Comparison of ENCODE assay signal across 8 mouse cellular contexts in genomic region chr4:116506886-116507424, GRCm38 (mm10). TPM values are rescaled to one million over a fixed set of nuclear protein-coding genes. Genes with fewer than 3 reads are reported as not detected.
A peak's percentile ranks its signal among the peaks of the same experiment; 100 is the strongest.
DNase-seq lines count a peak whose midpoint lies in the region; ATAC-seq and TF ChIP-seq lines count a peak whose summit lies in the region.

No protein-coding gene starts in this region.

- no peak overlapping the region; the same call in 1 of the 2 replicates for H3K27ac ChIP-seq in lung, embryonic 16.5 days (ENCODE audit: low read length)
- peak overlapping the region; percentile 91; the same call in 1 of the 2 replicates for H3K27ac ChIP-seq in embryonic facial prominence, embryonic 12.5 days
- H3K27ac ChIP-seq in liver, postnatal 0 days (ENCODE audit: low read depth) = peak overlapping the region; percentile 48; the same call in 1 of the 2 replicates

- peak; percentile 2; the same call in 1 of the 2 replicates for ATAC-seq in lung, embryonic 16.5 days (ENCODE audit: low read depth)
- ATAC-seq in embryonic facial prominence, embryonic 12.5 days (ENCODE audit: insufficient number of reproducible peaks, insufficient read depth, low FRiP score, low TSS enrichment) = no peak
- no peak for ATAC-seq in liver, postnatal 0 days

- H3K4me2 ChIP-seq in lung, embryonic 16.5 days (ENCODE audit: low read depth, low read length) = peak overlapping the region; percentile 75
- H3K4me2 ChIP-seq in embryonic facial prominence, embryonic 12.5 days (replicated peaks) = peak overlapping the region; percentile 59
- H3K4me2 ChIP-seq in liver, postnatal 0 days (ENCODE audit: low read depth, low read length) = peak overlapping the region; percentile 81

- H3K9ac ChIP-seq in lung, embryonic 16.5 days (ENCODE audit: low read length) = peak overlapping the region; percentile 87
- H3K9ac ChIP-seq in embryonic facial prominence, embryonic 12.5 days = peak overlapping the region; percentile 77
- peak overlapping the region; percentile 72 for H3K9ac ChIP-seq in liver, postnatal 0 days (replicated peaks)

- 23% methylated on average over 11 of the region's 11 CpGs for WGBS in lung, embryonic 16.5 days
- 23% methylated on average over 11 of the region's 11 CpGs for WGBS in embryonic facial prominence, embryonic 12.5 days
- WGBS in liver, postnatal 0 days (ENCODE audit: insufficient replicate concordance) = 26% methylated on average over 11 of the region's 11 CpGs

- H3K4me1 ChIP-seq in lung, embryonic 16.5 days (replicated peaks; ENCODE audit: control insufficient read depth, insufficient read depth, low read length) = peaks cover 2% of the 10 kb centered on the region; the same call in 1 of the 2 replicates
- peaks cover 9% of the 10 kb centered on the region; the same call in 1 of the 2 replicates for H3K4me1 ChIP-seq in embryonic facial prominence, embryonic 12.5 days
- peaks cover 20% of the 10 kb centered on the region for H3K4me1 ChIP-seq in liver, postnatal 0 days (ENCODE audit: insufficient read depth)

- no peaks in the 10 kb centered on the region for H3K27me3 ChIP-seq in lung, embryonic 16.5 days (ENCODE audit: control insufficient read depth, insufficient read depth, low read depth, low read length)
- no peaks in the 10 kb centered on the region for H3K27me3 ChIP-seq in embryonic facial prominence, embryonic 12.5 days
- no peaks in the 10 kb centered on the region for H3K27me3 ChIP-seq in liver, postnatal 0 days (ENCODE audit: insufficient read depth, low read length)

- no peak for DNase-seq in lung, postnatal 25 days (ENCODE audit: low spot score)
- DNase-seq in heart, postnatal 4 days = peak; percentile 7
- no peak for DNase-seq in liver, postnatal 0 days
- DNase-seq in frontal cortex, adult 2 months (ENCODE audit: extremely low spot score in 1 of 2, low spot score in 1 of 2) = no peak
- no peak for DNase-seq in thymus, postnatal 10 days (ENCODE audit: low spot score in 2 of 2)
- DNase-seq in gastrocnemius, postnatal 10 days = no peak

- H3K4me3 ChIP-seq in lung, embryonic 16.5 days (ENCODE audit: low read length) = peak overlapping the region; percentile 74
- peak overlapping the region; percentile 61 for H3K4me3 ChIP-seq in embryonic facial prominence, embryonic 12.5 days
- H3K4me3 ChIP-seq in liver, postnatal 0 days (ENCODE audit: low read depth, low read length) = peak overlapping the region; percentile 67

- H3K36me3 ChIP-seq in lung, embryonic 16.5 days (ENCODE audit: control insufficient read depth, insufficient read depth, low read length) = no peaks in the 10 kb centered on the region
- no peaks in the 10 kb centered on the region for H3K36me3 ChIP-seq in embryonic facial prominence, embryonic 12.5 days
- 0 out of 2 replicates have a peak, but pooled peaks cover 3% of the 10 kb centered on the region for H3K36me3 ChIP-seq in liver, postnatal 0 days (replicated peaks; ENCODE audit: insufficient read depth, low read length)

- no peak for TF ChIP-seq EP300 in liver, postnatal 0 days (IDR thresholded peaks at IDR 0.05; ENCODE audit: low read depth)

- no peak for TF ChIP-seq CTCF in liver, postnatal 0 days (IDR thresholded peaks at IDR 0.05; ENCODE audit: low read depth)

- no peaks in the 10 kb centered on the region for H3K9me3 ChIP-seq in lung, embryonic 16.5 days (ENCODE audit: control insufficient read depth, low read length)
- no peaks in the 10 kb centered on the region for H3K9me3 ChIP-seq in embryonic facial prominence, embryonic 12.5 days
- no peaks in the 10 kb centered on the region for H3K9me3 ChIP-seq in liver, postnatal 0 days (ENCODE audit: low read length)

RNA-seq across cellular contexts. Expression of gene Ipp, which starts 0.4 kb away (rescaled TPM):
- polyA plus RNA-seq in lung, embryonic 16.5 days (2015; fragmentation: Nextera tagmentation; extraction: Ambion mirVana) = 14.1 and 14.7 TPM in 2 replicates
- polyA plus RNA-seq in embryonic facial prominence, embryonic 12.5 days (2016; fragmentation: Nextera tagmentation; extraction: Ambion mirVana) = 16.1 and 16.2 TPM in 2 replicates
- 10 to 100 TPM; 17.3 to 18.0 TPM for total RNA-seq in heart, postnatal 4 days (2021)
- 8.1 and 9.1 TPM in 2 replicates for polyA plus RNA-seq in liver, postnatal 0 days (2015; fragmentation: Nextera tagmentation; extraction: Ambion mirVana)
- 6.7 and 8.7 TPM in 2 replicates for polyA plus RNA-seq in frontal cortex, adult 2 months (2012; rRNA removed)
- total RNA-seq in gastrocnemius, postnatal 10 days (2021) = 10 to 100 TPM; 14.4 to 15.2 TPM

RNA-seq across cellular contexts. Expression of gene Mast2, which starts 43.0 kb away (rescaled TPM):
- polyA plus RNA-seq in lung, embryonic 16.5 days (2015; fragmentation: Nextera tagmentation; extraction: Ambion mirVana) = 11.0 and 11.5 TPM in 2 replicates
- polyA plus RNA-seq in embryonic facial prominence, embryonic 12.5 days (2016; fragmentation: Nextera tagmentation; extraction: Ambion mirVana) = 21.7 and 24.9 TPM in 2 replicates
- total RNA-seq in heart, postnatal 4 days (2021) = 10 to 100 TPM; 98.2 to 98.4 TPM
- polyA plus RNA-seq in liver, postnatal 0 days (2015; fragmentation: Nextera tagmentation; extraction: Ambion mirVana) = 2.4 and 2.8 TPM in 2 replicates
- 91.5 and 91.7 TPM in 2 replicates for polyA plus RNA-seq in frontal cortex, adult 2 months (2012; rRNA removed)
- total RNA-seq in gastrocnemius, postnatal 10 days (2021) = 10 to 100 TPM; 50.1 to 59.8 TPM

RNA-seq across cellular contexts. Expression of gene Tmem69, which starts 48.8 kb away (rescaled TPM):
- 21.2 and 22.1 TPM in 2 replicates for polyA plus RNA-seq in lung, embryonic 16.5 days (2015; fragmentation: Nextera tagmentation; extraction: Ambion mirVana)
- polyA plus RNA-seq in embryonic facial prominence, embryonic 12.5 days (2016; fragmentation: Nextera tagmentation; extraction: Ambion mirVana) = 21.5 and 21.6 TPM in 2 replicates
- total RNA-seq in heart, postnatal 4 days (2021) = 10 to 100 TPM; 18.6 to 20.0 TPM
- polyA plus RNA-seq in liver, postnatal 0 days (2015; fragmentation: Nextera tagmentation; extraction: Ambion mirVana) = 16.5 and 17.2 TPM in 2 replicates
- 7.7 and 9.5 TPM in 2 replicates for polyA plus RNA-seq in frontal cortex, adult 2 months (2012; rRNA removed)
- total RNA-seq in gastrocnemius, postnatal 10 days (2021) = 10 to 100 TPM; 15.7 to 16.4 TPM

RNA-seq across cellular contexts. Expression of gene Gpbp1l1, which starts 50.5 kb away (rescaled TPM):
- 32.5 and 37.2 TPM in 2 replicates for polyA plus RNA-seq in lung, embryonic 16.5 days (2015; fragmentation: Nextera tagmentation; extraction: Ambion mirVana)
- polyA plus RNA-seq in embryonic facial prominence, embryonic 12.5 days (2016; fragmentation: Nextera tagmentation; extraction: Ambion mirVana) = 34.4 and 35.1 TPM in 2 replicates
- total RNA-seq in heart, postnatal 4 days (2021) = 10 to 100 TPM; 55.7 to 66.5 TPM
- polyA plus RNA-seq in liver, postnatal 0 days (2015; fragmentation: Nextera tagmentation; extraction: Ambion mirVana) = 14.0 and 16.2 TPM in 2 replicates
- polyA plus RNA-seq in frontal cortex, adult 2 months (2012; rRNA removed) = 36.7 and 37.4 TPM in 2 replicates
- 10 to 100 TPM; 32.0 to 34.3 TPM for total RNA-seq in gastrocnemius, postnatal 10 days (2021)
